ENCODE assay signal across 8 mouse cellular contexts in genomic region chr10:81633253-81634099, GRCm38 (mm10). TPM values are rescaled to one million over a fixed set of nuclear protein-coding genes. Genes with fewer than 3 reads are reported as not detected.
DNase-seq lines count a peak whose midpoint lies in the region; ATAC-seq lines count a peak whose summit lies in the region.

No protein-coding gene starts in this region.

- H3K27ac ChIP-seq in hindbrain, embryonic 15.5 days (replicated peaks) = peak overlapping the region; percentile 73

- DNase-seq in T-cell, adult 2 months (ENCODE audit: low spot score) = peak; percentile 86
- peak; percentile 77 to 87 for DNase-seq in cerebellum, postnatal 25 days
- DNase-seq in frontal cortex, postnatal 25 days (ENCODE audit: low spot score in 2 of 2) = peak; percentile 64 to 71
- DNase-seq in left cerebral cortex, adult 11 months (ENCODE audit: low spot score) = peak; percentile 84
- DNase-seq in lung, postnatal 36 days = peak; percentile 92
- DNase-seq in retina, embryonic 14.5 days (ENCODE audit: low spot score) = peak; percentile 88
- peak; percentile 87 to 93 for DNase-seq in thymus, postnatal 36 days

- peaks cover 15% of the 10 kb centered on the region for H3K4me1 ChIP-seq in hindbrain, embryonic 15.5 days (replicated peaks)

- no peaks in the 10 kb centered on the region for H3K36me3 ChIP-seq in hindbrain, embryonic 15.5 days

- peak overlapping the region; percentile 78 for H3K4me2 ChIP-seq in hindbrain, embryonic 15.5 days

- peak overlapping the region; percentile 44 for H3K4me3 ChIP-seq in hindbrain, embryonic 15.5 days

- peak; percentile 90 for ATAC-seq in hindbrain, embryonic 15.5 days (ENCODE audit: low FRiP score, low read depth)

- peaks cover 2% of the 10 kb centered on the region; the same call in 1 of the 2 replicates for H3K27me3 ChIP-seq in hindbrain, embryonic 15.5 days

- no peaks in the 10 kb centered on the region for H3K9me3 ChIP-seq in hindbrain, embryonic 15.5 days

- 4% methylated on average over 37 of the region's 37 CpGs for WGBS in hindbrain, embryonic 15.5 days

- H3K9ac ChIP-seq in hindbrain, embryonic 15.5 days = peak overlapping the region; percentile 52

RNA-seq across cellular contexts. Expression of gene Ankrd24, which starts 5.1 kb away (rescaled TPM):
- polyA plus RNA-seq in hindbrain, embryonic 15.5 days (2015; fragmentation: Nextera tagmentation; extraction: Ambion mirVana) = 19.4 and 23.6 TPM in 2 replicates

RNA-seq across cellular contexts. Expression of gene Sirt6, which starts 5.9 kb away (rescaled TPM):
- polyA plus RNA-seq in hindbrain, embryonic 15.5 days (2015; fragmentation: Nextera tagmentation; extraction: Ambion mirVana) = 49.0 and 49.1 TPM in 2 replicates

RNA-seq across cellular contexts. Expression of gene Gm10778, which starts 15.4 kb away (rescaled TPM):
- polyA plus RNA-seq in hindbrain, embryonic 15.5 days (2015; fragmentation: Nextera tagmentation; extraction: Ambion mirVana) = 5.4 and 6.5 TPM in 2 replicates

RNA-seq across cellular contexts. Expression of gene BC025920, which starts 27.4 kb away (rescaled TPM):
- 1.7 and 2.1 TPM in 2 replicates for polyA plus RNA-seq in hindbrain, embryonic 15.5 days (2015; fragmentation: Nextera tagmentation; extraction: Ambion mirVana)

RNA-seq across cellular contexts. Expression of gene Tle6, which starts 32.6 kb away (rescaled TPM):
- 8.7 and 9.8 TPM in 2 replicates for polyA plus RNA-seq in hindbrain, embryonic 15.5 days (2015; fragmentation: Nextera tagmentation; extraction: Ambion mirVana)

Comparison
In these comparisons a context has a peak if more than half of its experiments do, and no peak if none do; other contexts are left out.
1. Peak in every context shown above with its lines: DNase-seq, ATAC-seq, H3K4me3 ChIP-seq and H3K27ac ChIP-seq.